Mouse (Mus musculus) left cerebral cortex, adult 11 months (tissue): ENCODE measurements around the gene Ephb3.

Source experiments
- DNase-seq: peaks from one replicate; pipeline ENCODE4 v3.0.0; 2022; ENCODE audit warnings: low spot score

Ephb3 gene

GRCm38 (mm10) chr16:21246391-21247036, 42.0 kb downstream of the Ephb3 start:
- no peak for DNase-seq

DNA sequence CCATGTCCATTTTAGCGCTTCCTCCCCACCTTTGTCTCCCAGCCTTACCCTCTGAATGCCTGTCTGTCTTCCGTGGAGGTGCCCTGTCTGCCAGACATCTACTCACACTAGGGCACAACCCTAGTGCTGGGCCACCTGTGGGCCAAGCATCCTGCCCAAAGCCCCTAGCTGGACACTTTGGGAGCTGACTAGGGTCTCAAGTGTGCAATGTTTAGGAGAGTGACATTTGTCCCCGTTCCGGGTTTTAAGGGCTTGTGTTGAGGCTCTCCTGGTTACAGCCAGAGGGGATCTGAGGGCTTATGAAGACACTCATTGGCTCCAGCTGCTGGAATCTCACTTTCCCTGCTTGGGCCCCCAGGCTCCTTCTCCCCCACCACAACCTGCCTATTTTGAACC, 42.5 kb downstream of the Ephb3 start:
- DNase-seq: no peak

GRCm38 (mm10) chr16:21247871-21248712, 43.5 kb downstream of the Ephb3 start:
- no peak for DNase-seq

- DNase-seq: no peak
These were observed 44.4 kb downstream of the Ephb3 start for GRCm38 (mm10) chr16:21248713-21249531.

DNA sequence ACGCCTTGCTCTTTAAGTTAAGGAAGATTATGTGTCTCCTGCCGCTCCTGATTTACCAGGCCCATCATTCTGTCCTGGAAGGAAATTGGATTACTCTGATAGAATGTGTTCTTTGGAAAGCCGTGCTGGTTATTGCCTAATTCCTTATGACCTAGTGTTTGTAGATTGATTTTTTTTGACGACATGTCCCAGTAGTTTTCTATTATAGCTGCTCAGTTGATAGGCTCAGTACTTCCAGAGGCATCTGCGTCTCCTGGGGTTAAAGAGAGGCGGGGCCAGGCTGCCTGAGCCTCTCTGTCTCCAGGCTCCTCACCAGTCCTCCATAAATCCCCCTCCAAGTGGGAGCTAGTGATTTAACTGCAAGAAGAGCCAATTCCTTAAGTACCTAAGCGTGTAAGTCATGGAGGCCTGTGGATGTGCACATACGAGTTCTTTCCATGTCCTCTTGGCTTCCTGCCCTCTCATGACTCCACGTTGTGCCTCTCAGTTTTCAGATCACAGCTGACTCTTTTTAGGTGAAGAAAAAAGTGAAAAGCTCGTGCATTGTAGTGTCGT, 47.9 kb downstream of the Ephb3 start:
- no peak for DNase-seq

DNA sequence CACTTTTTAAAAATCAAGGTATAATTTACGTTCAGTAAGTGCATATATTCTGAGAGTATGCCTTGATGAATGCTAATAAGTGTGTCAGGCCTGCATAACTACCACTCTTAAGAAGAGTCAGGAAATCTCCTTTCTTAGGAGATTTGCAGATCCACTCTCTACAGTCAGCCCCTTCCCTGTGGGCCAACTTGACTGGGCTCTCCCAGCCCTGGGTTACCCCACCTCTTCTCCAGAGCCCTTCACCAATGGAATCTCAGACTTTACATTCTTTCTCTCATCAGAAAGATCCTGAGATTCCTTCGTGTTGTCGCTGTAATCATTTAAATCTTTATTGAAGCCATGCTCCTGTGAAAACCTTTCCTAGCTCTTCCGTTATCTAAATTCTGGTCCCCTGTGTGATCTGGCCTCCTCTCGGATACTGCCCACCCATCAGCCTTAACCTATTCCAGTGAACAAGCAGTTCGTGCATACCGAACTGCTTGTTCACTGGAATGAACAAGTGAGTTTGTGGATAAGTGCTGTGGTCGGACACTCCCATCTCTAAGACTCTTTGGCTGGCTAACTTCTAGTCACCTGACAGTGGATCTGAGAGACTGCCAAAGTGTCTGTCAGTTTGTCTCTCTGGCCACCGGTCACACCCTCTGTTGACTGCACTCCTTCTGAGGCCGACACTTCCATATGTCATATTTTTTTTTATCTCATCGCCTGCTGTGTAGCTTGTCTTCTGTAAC, 51.2 kb downstream of the Ephb3 start:
- no peak for DNase-seq

- no peak for DNase-seq
These were observed 52.2 kb downstream of the Ephb3 start for GRCm38 (mm10) chr16:21256514-21257305.

GRCm38 (mm10) chr16:21265417-21265816, 60.9 kb downstream of the Ephb3 start:
- DNase-seq: no peak

DNA sequence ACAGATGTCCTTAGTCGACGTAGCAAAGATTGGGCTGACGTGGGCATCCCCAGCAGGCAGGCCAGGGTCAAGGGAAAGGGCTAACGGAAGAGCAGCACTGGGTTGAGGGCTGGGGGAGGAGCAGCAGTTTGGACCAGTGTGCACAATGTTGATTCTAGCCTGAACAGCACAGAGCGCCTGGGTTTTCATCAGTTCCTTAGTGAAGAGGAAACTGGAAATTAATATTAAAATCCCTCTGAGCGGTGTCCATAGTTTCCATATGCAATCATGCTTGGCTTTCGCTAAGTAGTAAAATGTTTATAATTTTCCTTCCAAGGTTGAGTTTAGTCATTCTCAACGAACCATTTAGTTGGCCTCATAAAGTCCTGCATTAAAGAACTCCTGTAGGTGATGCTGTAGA, 65.2 kb downstream of the Ephb3 start:
- DNase-seq: no peak

DNA sequence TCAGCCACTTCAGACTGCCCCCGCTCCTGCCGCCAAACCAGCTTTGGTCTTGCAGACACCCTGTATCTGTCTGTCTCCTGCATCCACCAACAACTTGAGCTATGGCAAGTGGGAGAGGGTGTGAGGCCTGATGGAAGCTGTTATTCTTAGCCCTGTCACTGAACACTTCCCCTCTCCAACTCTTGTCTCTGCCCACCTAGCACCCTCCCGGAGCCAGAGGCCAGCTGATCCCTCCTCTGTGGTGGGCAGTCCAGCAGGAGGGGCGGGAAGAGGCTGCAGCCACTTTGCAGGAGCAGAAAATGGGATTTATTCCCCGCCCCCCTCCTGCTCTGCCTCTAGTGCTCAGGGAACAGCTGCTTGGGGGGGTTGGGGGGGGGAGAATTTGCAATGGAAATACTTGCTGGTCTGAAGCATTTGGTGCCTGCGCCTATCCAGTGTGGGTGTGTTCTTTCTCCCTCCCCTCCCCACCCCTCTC, 67.3 kb downstream of the Ephb3 start:
- peak; percentile 51 for DNase-seq

DNA sequence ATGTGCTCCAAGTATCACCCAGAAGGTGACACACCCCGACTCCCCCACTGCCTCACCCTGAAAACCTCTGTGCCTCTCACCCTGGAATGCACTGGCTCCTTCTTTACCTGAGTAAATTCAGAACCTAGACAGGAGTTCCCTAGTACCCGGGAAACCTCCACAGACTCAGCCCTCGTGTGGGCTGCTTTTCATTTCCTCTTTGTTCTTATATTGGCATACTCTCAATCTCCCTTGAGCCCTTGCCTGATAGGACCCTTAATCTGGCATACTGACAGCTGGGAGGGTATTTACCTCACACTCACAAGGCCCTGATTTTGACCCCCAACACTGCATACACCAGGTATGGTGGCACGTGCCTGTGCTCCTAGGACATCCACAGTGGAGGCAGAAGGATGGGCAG, 68.2 kb downstream of the Ephb3 start:
- DNase-seq: no peak
